Mouse (Mus musculus): ENCODE measurements around the gene Syt1. TPM values are rescaled to one million over a fixed set of nuclear protein-coding genes. Genes with fewer than 3 reads are reported as not detected.

Gene Syt1
- total and polyA plus RNA-seq, 3 experiments: 0.31 to 0.50 TPM; not detected in 1

DNA sequence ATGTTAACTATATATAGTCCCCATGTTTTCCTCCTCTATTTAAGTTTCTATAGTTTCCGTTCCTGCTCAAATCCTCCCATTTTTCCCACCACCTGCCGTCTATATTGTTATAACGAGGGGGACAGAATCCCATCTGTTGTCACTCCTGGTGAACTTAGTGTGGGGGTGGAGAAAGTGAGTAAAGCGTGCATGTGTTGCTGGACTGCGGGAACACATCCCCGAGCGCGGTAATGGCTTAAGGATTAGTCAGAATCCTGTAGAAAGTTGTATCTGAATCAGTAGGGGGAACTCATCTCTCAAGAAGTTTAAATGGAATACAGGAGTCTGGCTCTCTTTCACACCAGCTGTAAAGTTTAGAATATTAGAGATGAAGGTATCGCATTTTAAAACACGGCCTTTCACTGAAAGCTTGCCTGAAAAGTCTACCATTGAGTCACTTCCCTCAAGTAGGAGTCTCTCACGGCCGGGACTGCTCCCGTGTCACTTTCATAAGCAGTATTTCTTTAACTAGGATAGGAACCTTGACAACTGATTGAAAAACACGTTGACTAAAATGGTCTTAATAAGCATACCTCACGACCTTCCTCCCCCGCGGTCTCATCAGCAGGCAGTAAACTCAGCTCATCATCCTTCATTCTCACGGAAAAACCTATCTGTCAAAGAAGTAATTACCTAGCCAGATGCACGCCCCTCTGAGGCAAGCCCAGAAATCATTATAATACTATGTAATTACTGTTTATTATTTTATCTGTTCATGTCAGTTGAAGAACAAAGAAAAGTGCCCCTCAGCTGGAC lies 451.8 kb downstream of the Syt1 start:
- Histone ChIP-seq H3K4me3 (no peak overlapping the region), H3K36me3 (ENCODE audit: control insufficient read depth, insufficient read depth, low read length) (no peaks in the 10 kb centered on the region), H3K27me3 (ENCODE audit: control insufficient read depth, insufficient read depth, low read length) (no peaks in the 10 kb centered on the region), H3K4me1 (ENCODE audit: control insufficient read depth, insufficient read depth, low read length) (no peaks in the 10 kb centered on the region), H3K79me2 (replicated peaks; ENCODE audit: control insufficient read depth, insufficient read depth, low read length) (no peaks in the 10 kb centered on the region), H3K27ac (no peak overlapping the region), H3K9ac (ENCODE audit: low read depth, low read length) (no peak overlapping the region)
- no peak for DNase-seq
- 81% methylated on average over 19 of the region's 19 CpGs for WGBS
- intact Hi-C loops (cut with DNase I): no loop called here
- TF ChIP-seq POLR2A (IDR thresholded peaks at IDR 0.05; ENCODE audit: insufficient read depth, low read depth, low read length) (no peak), EP300 (IDR thresholded peaks at IDR 0.05; ENCODE audit: insufficient read depth, low read depth, low read length) (no peak), CTCF (IDR thresholded peaks at IDR 0.05) (no peak)

DNA sequence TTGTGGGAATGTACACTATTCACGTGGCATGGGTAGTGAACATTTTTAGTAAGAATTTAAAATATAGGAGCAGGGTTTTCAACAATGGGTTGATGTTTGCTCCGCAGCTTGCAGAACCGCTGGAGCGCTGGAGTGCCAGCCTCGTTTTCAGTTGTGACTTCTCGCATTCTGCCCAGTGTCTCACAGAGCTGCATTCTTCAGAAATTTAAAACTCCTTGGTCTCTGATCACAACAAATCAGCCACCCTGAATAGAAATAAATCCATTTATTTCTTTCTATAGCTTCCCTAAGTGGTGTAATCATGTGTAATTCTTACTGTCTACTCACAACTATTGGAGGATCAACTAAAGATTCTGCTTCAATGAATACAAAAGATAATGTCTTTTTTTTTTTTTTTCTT lies 458.2 kb downstream of the Syt1 start:
- Histone ChIP-seq H3K27me3 (ENCODE audit: control insufficient read depth, insufficient read depth, low read length) (no peaks in the 10 kb centered on the region), H3K79me2 (replicated peaks; ENCODE audit: control insufficient read depth, insufficient read depth, low read length) (no peaks in the 10 kb centered on the region), H3K9ac (ENCODE audit: low read depth, low read length) (no peak overlapping the region), H3K36me3 (ENCODE audit: control insufficient read depth, insufficient read depth, low read length) (no peaks in the 10 kb centered on the region), H3K27ac (no peak overlapping the region), H3K4me1 (ENCODE audit: control insufficient read depth, insufficient read depth, low read length) (no peaks in the 10 kb centered on the region), H3K4me3 (no peak overlapping the region)
- intact Hi-C loops (cut with DNase I): no loop called here
- WGBS: 84% methylated on average over 6 of the region's 6 CpGs
- DNase-seq: no peak
- no peak for TF ChIP-seq POLR2A (IDR thresholded peaks at IDR 0.05; ENCODE audit: insufficient read depth, low read depth, low read length)
- TF ChIP-seq CTCF (IDR thresholded peaks at IDR 0.05): no peak
- no peak for TF ChIP-seq EP300 (IDR thresholded peaks at IDR 0.05; ENCODE audit: insufficient read depth, low read depth, low read length)

DNA sequence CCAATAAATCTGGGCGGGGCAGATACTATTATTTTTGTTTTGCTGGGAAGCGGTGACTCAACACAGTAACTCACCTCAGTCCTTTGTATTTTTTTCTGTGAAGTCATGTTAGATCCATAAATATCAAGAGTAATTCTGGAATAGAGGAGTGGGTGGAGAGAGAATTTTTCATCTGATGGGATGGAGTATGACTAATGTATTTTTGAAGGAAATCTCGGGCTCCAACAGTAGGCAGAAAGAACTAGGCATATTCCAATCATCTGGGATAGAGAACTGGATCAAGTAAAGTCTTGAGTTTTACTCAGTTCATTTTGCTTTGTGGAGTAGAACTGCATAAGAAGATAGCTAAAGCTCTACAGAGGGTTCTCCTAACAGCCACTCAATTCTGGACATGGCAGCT lies 465.1 kb downstream of the Syt1 start:
- DNase-seq: no peak
- Histone ChIP-seq H3K27me3 (ENCODE audit: control insufficient read depth, insufficient read depth, low read length) (no peaks in the 10 kb centered on the region), H3K9ac (ENCODE audit: low read depth, low read length) (no peak overlapping the region), H3K4me3 (no peak overlapping the region), H3K4me1 (ENCODE audit: control insufficient read depth, insufficient read depth, low read length) (no peaks in the 10 kb centered on the region), H3K79me2 (replicated peaks; ENCODE audit: control insufficient read depth, insufficient read depth, low read length) (no peaks in the 10 kb centered on the region), H3K27ac (no peak overlapping the region), H3K36me3 (ENCODE audit: control insufficient read depth, insufficient read depth, low read length) (no peaks in the 10 kb centered on the region)
- 94% methylated on average over 3 of the region's 3 CpGs for WGBS
- TF ChIP-seq POLR2A (IDR thresholded peaks at IDR 0.05; ENCODE audit: insufficient read depth, low read depth, low read length) (no peak), CTCF (IDR thresholded peaks at IDR 0.05) (no peak), EP300 (IDR thresholded peaks at IDR 0.05; ENCODE audit: insufficient read depth, low read depth, low read length) (no peak)
- intact Hi-C loops (cut with DNase I): no loop called here

DNA sequence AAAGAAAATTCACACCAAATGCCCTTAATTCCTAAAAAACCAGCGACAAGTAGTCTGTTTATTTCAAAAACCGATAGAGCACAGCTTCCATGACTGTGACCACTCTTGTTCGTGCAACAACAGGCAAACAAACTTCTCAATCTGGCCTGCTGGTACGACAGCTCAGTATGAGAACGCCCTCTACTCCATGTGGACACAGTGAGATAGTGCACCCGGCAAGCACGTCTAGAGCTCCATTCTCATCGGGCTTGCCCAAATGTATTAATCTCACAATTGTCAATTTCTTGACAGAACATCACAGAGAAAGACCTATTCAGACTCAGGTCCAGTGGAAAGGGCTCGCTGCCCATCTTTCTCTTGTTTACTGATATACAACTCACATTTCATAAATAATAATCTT lies 469.2 kb downstream of the Syt1 start:
- Histone ChIP-seq H3K9ac (ENCODE audit: low read depth, low read length) (no peak overlapping the region), H3K36me3 (ENCODE audit: control insufficient read depth, insufficient read depth, low read length) (no peaks in the 10 kb centered on the region), H3K27ac (no peak overlapping the region), H3K4me1 (ENCODE audit: control insufficient read depth, insufficient read depth, low read length) (peaks cover 1% of the 10 kb centered on the region; the same call in 1 of the 2 replicates), H3K4me3 (no peak overlapping the region), H3K27me3 (ENCODE audit: control insufficient read depth, insufficient read depth, low read length) (no peaks in the 10 kb centered on the region), H3K79me2 (replicated peaks; ENCODE audit: control insufficient read depth, insufficient read depth, low read length) (no peaks in the 10 kb centered on the region)
- intact Hi-C loops (cut with DNase I): no loop called here
- WGBS: 81% methylated on average over 9 of the region's 9 CpGs
- TF ChIP-seq CTCF (IDR thresholded peaks at IDR 0.05) (no peak), POLR2A (IDR thresholded peaks at IDR 0.05; ENCODE audit: insufficient read depth, low read depth, low read length) (no peak), EP300 (IDR thresholded peaks at IDR 0.05; ENCODE audit: insufficient read depth, low read depth, low read length) (no peak)
- no peak for DNase-seq

DNA sequence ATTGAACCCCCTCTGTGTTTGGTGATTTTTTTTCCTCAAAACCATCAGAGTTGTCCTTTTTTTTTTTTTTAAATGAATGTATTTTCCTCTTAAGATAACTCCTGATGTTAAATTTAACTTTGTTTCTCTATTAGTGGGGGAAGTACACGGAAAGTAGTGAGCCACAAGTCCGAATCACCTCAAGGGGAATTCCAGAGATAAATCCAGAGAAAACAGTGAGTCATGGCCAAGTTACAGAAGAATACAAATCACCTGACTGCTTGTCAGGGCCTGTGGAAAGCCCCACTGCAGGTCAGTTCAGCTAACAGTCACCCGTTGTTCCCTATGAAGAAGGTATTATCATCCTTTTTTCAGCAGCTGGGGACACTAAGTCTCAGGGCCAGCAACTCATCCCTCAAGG lies 472.2 kb downstream of the Syt1 start:
- TF ChIP-seq EP300 (IDR thresholded peaks at IDR 0.05; ENCODE audit: insufficient read depth, low read depth, low read length): no peak
- no peak for TF ChIP-seq POLR2A (IDR thresholded peaks at IDR 0.05; ENCODE audit: insufficient read depth, low read depth, low read length)
- no peak for TF ChIP-seq CTCF (IDR thresholded peaks at IDR 0.05)
- Histone ChIP-seq H3K4me1 (ENCODE audit: control insufficient read depth, insufficient read depth, low read length) (peaks cover 1% of the 10 kb centered on the region; the same call in 1 of the 2 replicates), H3K27me3 (ENCODE audit: control insufficient read depth, insufficient read depth, low read length) (no peaks in the 10 kb centered on the region), H3K36me3 (ENCODE audit: control insufficient read depth, insufficient read depth, low read length) (no peaks in the 10 kb centered on the region), H3K79me2 (replicated peaks; ENCODE audit: control insufficient read depth, insufficient read depth, low read length) (no peaks in the 10 kb centered on the region), H3K27ac (no peak overlapping the region), H3K9ac (ENCODE audit: low read depth, low read length) (no peak overlapping the region), H3K4me3 (no peak overlapping the region)
- 13% methylated on average over 3 of the region's 3 CpGs for WGBS
- no peak for DNase-seq
- intact Hi-C loops (cut with DNase I): loop anchor here (5.0 kb wide), 4 partner anchors 91 to 736 kb away; no protein-coding TSS in a partner anchor

DNA sequence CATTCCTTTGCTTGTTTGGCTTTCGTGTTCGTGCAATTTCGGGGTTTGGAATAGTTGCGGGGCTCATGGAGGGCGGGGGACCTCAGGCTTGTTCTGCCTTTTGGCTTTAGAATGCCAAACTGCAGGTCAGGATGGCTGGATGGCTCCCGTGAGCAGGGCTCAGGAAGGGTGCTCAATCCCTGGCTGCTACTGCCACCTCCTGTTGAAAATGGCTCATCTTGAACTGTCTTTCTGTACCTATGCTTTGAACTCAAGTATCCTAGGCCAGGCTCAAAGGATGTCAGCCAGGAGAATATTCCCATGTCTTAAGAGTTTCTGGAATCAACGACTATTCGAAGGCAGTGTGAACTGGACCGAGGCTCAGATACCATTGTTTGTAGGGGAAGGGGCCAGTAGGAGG lies 473.1 kb downstream of the Syt1 start:
- Histone ChIP-seq H3K4me3 (no peak overlapping the region), H3K27me3 (ENCODE audit: control insufficient read depth, insufficient read depth, low read length) (no peaks in the 10 kb centered on the region), H3K4me1 (ENCODE audit: control insufficient read depth, insufficient read depth, low read length) (peaks cover 1% of the 10 kb centered on the region; the same call in 1 of the 2 replicates), H3K27ac (no peak overlapping the region), H3K36me3 (ENCODE audit: control insufficient read depth, insufficient read depth, low read length) (no peaks in the 10 kb centered on the region), H3K9ac (ENCODE audit: low read depth, low read length) (no peak overlapping the region), H3K79me2 (replicated peaks; ENCODE audit: control insufficient read depth, insufficient read depth, low read length) (no peaks in the 10 kb centered on the region)
- TF ChIP-seq POLR2A (IDR thresholded peaks at IDR 0.05; ENCODE audit: insufficient read depth, low read depth, low read length) (no peak), EP300 (IDR thresholded peaks at IDR 0.05; ENCODE audit: insufficient read depth, low read depth, low read length) (no peak), CTCF (IDR thresholded peaks at IDR 0.05) (peak; percentile 69)
- WGBS: 60% methylated on average over 9 of the region's 9 CpGs
- intact Hi-C loops (cut with DNase I): loop anchor here (5.0 kb wide), 4 partner anchors 90 to 735 kb away; no protein-coding TSS in a partner anchor
- peak; percentile 29 to 37 for DNase-seq
